Mouse (Mus musculus): ENCODE measurements around the gene Ipp. TPM values are rescaled to one million over a fixed set of nuclear protein-coding genes. Genes with fewer than 3 reads are reported as not detected.
A peak's percentile ranks its signal among the peaks of the same experiment; 100 is the strongest.

Gene Ipp
- total RNA-seq, 2 experiments from 2014 or later, result 14.0 to 19.6 TPM

- DNase-seq, result peak; percentile 99
These were observed 50.2 kb downstream of the Ipp start, which contains the start of gene Gpbp1l1 for GRCm38 (mm10) chr4:116557306-116558121. Gpbp1l1 (plus strand) TSS chr4:116557658.

- DNase-seq, result no peak
These were observed 51.0 kb downstream of the Ipp start for GRCm38 (mm10) chr4:116558151-116558882.

Other genes with a start within 250 kb of the Ipp start
- gene Mast2, start 43.4 kb upstream of the Ipp start, total RNA-seq (2021), result 10 to 100 TPM; 37.2 to 44.0 TPM
- gene Tmem69, start 48.4 kb downstream of the Ipp start, total RNA-seq (2021), result 10 to 100 TPM; 20.3 to 21.2 TPM
- 10 to 100 TPM; 64.9 to 85.9 TPM for gene Gpbp1l1, start 50.1 kb downstream of the Ipp start, total RNA-seq (2021)
- gene Ccdc17, start 89.1 kb downstream of the Ipp start, total RNA-seq (2021), result 10 to 100 TPM in 1 of 2 experiments, 1 to 10 TPM in 1; 9.1 to 12.1 TPM
- 10 to 100 TPM; 29.8 to 35.0 TPM for gene Nasp, start 120.4 kb downstream of the Ipp start, total RNA-seq (2021)
- 100 to 1,000 TPM; 864 to 917 TPM for gene Akr1a1, start 144.1 kb downstream of the Ipp start, total RNA-seq (2021)
- gene Prdx1, start 178.0 kb downstream of the Ipp start, total RNA-seq (2021), result 100 to 1,000 TPM; 682 to 824 TPM
- gene Mmachc, start 200.9 kb downstream of the Ipp start, total RNA-seq (2021), result 10 to 100 TPM; 32.9 to 33.5 TPM
- 10 to 100 TPM; 16.2 to 19.2 TPM for gene Ccdc163, start 201.0 kb downstream of the Ipp start, total RNA-seq (2021)
- 1 to 10 TPM; 2.9 to 5.9 TPM for gene Tesk2, start 213.4 kb downstream of the Ipp start, total RNA-seq (2021)

Data from adrenal gland, postnatal 36 days (tissue).